Mouse (Mus musculus) liver, postnatal 0 days (tissue): ENCODE data around the gene Nfatc3.

Source experiments
- CTCF ChIP-seq: sonication (generic); IDR thresholded peaks from 2 replicates; pipeline ENCODE4 v1.5.1; 2016; ENCODE audit warnings: antibody characterized with exemption, low read depth
- EP300 ChIP-seq: IDR thresholded peaks from 2 replicates; pipeline ENCODE4 v1.6.1; 2016; ENCODE audit warnings: antibody characterized with exemption, low read depth, mild to moderate bottlenecking

DNA sequence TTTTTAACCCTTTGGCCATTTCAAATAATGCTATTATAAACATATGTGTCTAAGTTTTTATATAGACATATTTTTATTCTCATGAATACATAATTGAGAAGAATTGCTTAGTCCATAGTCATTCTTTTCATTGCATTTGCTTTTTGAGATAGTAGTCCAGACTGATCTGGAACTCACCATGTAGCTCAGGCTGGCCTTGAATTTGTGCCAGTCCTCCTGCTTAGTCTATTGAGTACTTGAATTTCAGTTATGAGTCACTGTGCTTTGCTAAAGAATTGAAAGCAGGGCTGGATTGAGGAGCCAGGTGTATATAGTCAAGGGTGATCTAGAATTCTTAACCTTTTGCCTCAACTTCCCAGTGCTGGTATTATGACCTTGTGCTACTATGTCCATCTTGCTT, 15.6 kb downstream of the Nfatc3 start:
- no peak for TF ChIP-seq EP300
- TF ChIP-seq CTCF, result no peak
